Mouse (Mus musculus): ENCODE data around the gene Xpnpep3.

Xpnpep3 gene

GRCm38 (mm10) chr15:81482966-81483365 is 83.0 kb downstream of the Xpnpep3 start:
- DNase-seq, result no peak

- no peak for DNase-seq
Observed at GRCm38 (mm10) chr15:81483691-81484090, 83.8 kb downstream of the Xpnpep3 start.

DNA sequence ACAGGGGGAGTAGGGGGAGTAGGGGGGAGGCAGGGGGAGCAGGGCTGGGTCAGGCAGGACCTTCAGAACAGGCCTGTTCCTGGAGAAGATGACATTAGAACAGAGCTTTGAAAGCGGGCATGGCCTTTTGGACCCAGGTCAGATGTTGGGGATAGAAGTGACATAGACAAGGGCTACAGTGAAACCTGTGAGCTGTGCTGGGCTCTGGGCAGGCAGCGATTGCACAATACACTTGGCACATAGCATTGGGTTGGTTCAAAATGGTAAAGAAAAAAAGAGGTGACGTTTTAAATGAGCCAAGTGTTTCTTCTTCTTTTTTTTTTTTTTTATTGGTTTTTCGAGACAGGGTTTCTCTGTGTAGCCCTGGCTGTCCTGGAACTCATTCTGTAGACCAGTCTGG is 85.5 kb downstream of the Xpnpep3 start:
- DNase-seq, result no peak

DNA sequence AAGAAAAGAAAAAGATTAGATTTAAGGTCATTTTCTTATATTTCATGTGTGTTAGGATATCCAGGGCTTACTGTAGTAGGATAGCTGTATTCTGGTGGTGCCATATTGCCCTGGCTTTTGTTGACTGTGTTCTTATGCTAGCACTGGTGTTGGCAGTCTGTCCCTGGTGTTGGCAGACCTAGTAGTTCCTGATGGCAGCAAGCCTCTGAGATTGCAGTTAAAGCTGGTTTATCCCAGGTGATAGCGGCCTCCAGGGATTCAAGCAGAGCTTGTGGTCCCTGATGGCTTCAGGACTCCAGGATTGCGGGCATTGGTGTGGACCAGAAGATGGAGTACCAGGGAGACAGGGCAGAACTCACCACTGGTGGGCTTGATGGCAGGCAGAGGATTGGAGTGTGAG is 103.5 kb downstream of the Xpnpep3 start:
- no peak for DNase-seq

- no peak for DNase-seq
Observed at GRCm38 (mm10) chr15:81503995-81504394, 104.1 kb downstream of the Xpnpep3 start.

Measured in retina, postnatal 1 day (tissue).